Mouse (Mus musculus): ENCODE data around the gene Gcn1l1. TPM values are rescaled to one million over a fixed set of nuclear protein-coding genes. Genes with fewer than 3 reads are reported as not detected.

Gcn1l1 gene
- polyA plus RNA-seq, 1 experiment from 2014 or later: 47.8 TPM

GRCm38 (mm10) chr5:115633060-115633459 is 68.0 kb downstream of the Gcn1l1 start:
- no peak for DNase-seq (ENCODE audit: low spot score)
- H3K36me3 ChIP-seq: peaks cover 15% of the 10 kb centered on the region
- peak overlapping the region; percentile 77 for H3K4me3 ChIP-seq
- H3K4me1 ChIP-seq: peaks cover 54% of the 10 kb centered on the region
- no peaks in the 10 kb centered on the region for H3K9me3 ChIP-seq
- no peaks in the 10 kb centered on the region for H3K27me3 ChIP-seq (ENCODE audit: insufficient read depth, poor library complexity, severe bottlenecking)
- 45% methylated on average over 4 of the region's 4 CpGs for WGBS
- H3K27ac ChIP-seq: peak overlapping the region; percentile 89; the same call in 1 of the 2 replicates

- H3K4me1 ChIP-seq: peaks cover 54% of the 10 kb centered on the region
- no peaks in the 10 kb centered on the region for H3K27me3 ChIP-seq (ENCODE audit: insufficient read depth, poor library complexity, severe bottlenecking)
- DNase-seq (ENCODE audit: low spot score): no peak
- H3K36me3 ChIP-seq: peaks cover 25% of the 10 kb centered on the region
- 77% methylated on average over 8 of the region's 8 CpGs for WGBS
- no peak overlapping the region for H3K27ac ChIP-seq
- no peaks in the 10 kb centered on the region for H3K9me3 ChIP-seq
- no peak overlapping the region for H3K4me3 ChIP-seq
Observed at GRCm38 (mm10) chr5:115634046-115634445, 69.0 kb downstream of the Gcn1l1 start.

GRCm38 (mm10) chr5:115635536-115635935 is 70.5 kb downstream of the Gcn1l1 start:
- H3K36me3 ChIP-seq: peaks cover 40% of the 10 kb centered on the region
- H3K4me1 ChIP-seq: peaks cover 57% of the 10 kb centered on the region

GRCm38 (mm10) chr5:115644192-115644591 is 79.1 kb downstream of the Gcn1l1 start:
- H3K36me3 ChIP-seq: peaks cover 93% of the 10 kb centered on the region

More at GRCm38 (mm10) chr5:115635536-115635935, 70.5 kb downstream of the Gcn1l1 start:
- Histone ChIP-seq H3K27ac (0 out of 2 replicates have a peak overlapping the region, but pooled peaks have one; percentile 6), H3K9me3 (no peaks in the 10 kb centered on the region), H3K27me3 (ENCODE audit: insufficient read depth, poor library complexity, severe bottlenecking) (no peaks in the 10 kb centered on the region), H3K4me3 (no peak overlapping the region)
- WGBS: 65% methylated on average over 6 of the region's 6 CpGs
- DNase-seq (ENCODE audit: low spot score): no peak

GRCm38 (mm10) chr5:115648876-115649275 is 83.8 kb downstream of the Gcn1l1 start:
- no peak for DNase-seq (ENCODE audit: low spot score)
- no peaks in the 10 kb centered on the region for H3K9me3 ChIP-seq
- no peak overlapping the region for H3K4me3 ChIP-seq
- no peak overlapping the region for H3K27ac ChIP-seq
- peaks cover 46% of the 10 kb centered on the region for H3K36me3 ChIP-seq
- WGBS: 75% methylated on average over 3 of the region's 3 CpGs
- H3K4me1 ChIP-seq: peaks cover 28% of the 10 kb centered on the region
- no peaks in the 10 kb centered on the region for H3K27me3 ChIP-seq (ENCODE audit: insufficient read depth, poor library complexity, severe bottlenecking)

More at GRCm38 (mm10) chr5:115644192-115644591, 79.1 kb downstream of the Gcn1l1 start:
- no peaks in the 10 kb centered on the region for H3K9me3 ChIP-seq
- no peak overlapping the region for H3K27ac ChIP-seq
- H3K27me3 ChIP-seq (ENCODE audit: insufficient read depth, poor library complexity, severe bottlenecking): no peaks in the 10 kb centered on the region
- DNase-seq (ENCODE audit: low spot score): no peak
- no peak overlapping the region for H3K4me3 ChIP-seq
- peaks cover 16% of the 10 kb centered on the region for H3K4me1 ChIP-seq
- WGBS: 90% methylated on average over 9 of the region's 9 CpGs

- 88% methylated on average over 8 of the region's 8 CpGs for WGBS
- H3K36me3 ChIP-seq: peaks cover 38% of the 10 kb centered on the region
- no peak overlapping the region for H3K27ac ChIP-seq
- no peak overlapping the region for H3K4me3 ChIP-seq
- H3K4me1 ChIP-seq: peaks cover 28% of the 10 kb centered on the region
- no peaks in the 10 kb centered on the region for H3K9me3 ChIP-seq
- no peak for DNase-seq (ENCODE audit: low spot score)
- no peaks in the 10 kb centered on the region for H3K27me3 ChIP-seq (ENCODE audit: insufficient read depth, poor library complexity, severe bottlenecking)
Observed at GRCm38 (mm10) chr5:115649699-115650098, 84.6 kb downstream of the Gcn1l1 start.

- no peak overlapping the region for H3K4me3 ChIP-seq
- peaks cover 35% of the 10 kb centered on the region for H3K4me1 ChIP-seq
- whole genome bisulfite sequencing: 93% methylated on average over 10 of the region's 10 CpGs
- H3K9me3 ChIP-seq: no peaks in the 10 kb centered on the region
- no peaks in the 10 kb centered on the region for H3K27me3 ChIP-seq (ENCODE audit: insufficient read depth, poor library complexity, severe bottlenecking)
- no peak for DNase-seq (ENCODE audit: low spot score)
- no peak overlapping the region for H3K27ac ChIP-seq
- peaks cover 26% of the 10 kb centered on the region for H3K36me3 ChIP-seq
Observed at GRCm38 (mm10) chr5:115650885-115651284, 85.8 kb downstream of the Gcn1l1 start.

- WGBS: 85% methylated on average over 10 of the region's 10 CpGs
- Histone ChIP-seq H3K27ac (peak overlapping the region; percentile 4; the same call in 1 of the 2 replicates), H3K4me3 (no peak overlapping the region), H3K9me3 (no peaks in the 10 kb centered on the region), H3K36me3 (peaks cover 17% of the 10 kb centered on the region), H3K4me1 (peaks cover 36% of the 10 kb centered on the region), H3K27me3 (ENCODE audit: insufficient read depth, poor library complexity, severe bottlenecking) (peaks cover 5% of the 10 kb centered on the region; the same call in 1 of the 2 replicates)
- DNase-seq (ENCODE audit: low spot score): no peak
Observed at GRCm38 (mm10) chr5:115651821-115652220, 86.8 kb downstream of the Gcn1l1 start.

GRCm38 (mm10) chr5:115652681-115653575 is 87.9 kb downstream of the Gcn1l1 start:
- WGBS: 5% methylated on average over 35 of the region's 35 CpGs
- Histone ChIP-seq H3K9me3 (no peaks in the 10 kb centered on the region), H3K4me1 (peaks cover 42% of the 10 kb centered on the region), H3K27me3 (ENCODE audit: insufficient read depth, poor library complexity, severe bottlenecking) (peaks cover 7% of the 10 kb centered on the region; the same call in 1 of the 2 replicates), H3K27ac (peak overlapping the region; percentile 83), H3K4me3 (peak overlapping the region; percentile 60), H3K36me3 (peaks cover 7% of the 10 kb centered on the region; the same call in 1 of the 2 replicates)
- peak; percentile 100 for DNase-seq (ENCODE audit: low spot score)

- Histone ChIP-seq H3K9me3 (no peaks in the 10 kb centered on the region), H3K4me3 (no peak overlapping the region), H3K36me3 (no peaks in the 10 kb centered on the region), H3K27me3 (ENCODE audit: insufficient read depth, poor library complexity, severe bottlenecking) (peaks cover 12% of the 10 kb centered on the region; the same call in 1 of the 2 replicates), H3K27ac (peak overlapping the region; percentile 33; the same call in 1 of the 2 replicates), H3K4me1 (peaks cover 42% of the 10 kb centered on the region)
- DNase-seq (ENCODE audit: low spot score): no peak
- 86% methylated on average over 12 of the region's 12 CpGs for WGBS
Observed at GRCm38 (mm10) chr5:115653776-115654175, 88.7 kb downstream of the Gcn1l1 start.

GRCm38 (mm10) chr5:115656677-115657076 is 91.6 kb downstream of the Gcn1l1 start:
- Histone ChIP-seq H3K9me3 (no peaks in the 10 kb centered on the region), H3K4me3 (no peak overlapping the region), H3K27ac (no peak overlapping the region), H3K27me3 (ENCODE audit: insufficient read depth, poor library complexity, severe bottlenecking) (peaks cover 23% of the 10 kb centered on the region), H3K4me1 (peaks cover 35% of the 10 kb centered on the region), H3K36me3 (no peaks in the 10 kb centered on the region)
- 73% methylated on average over 6 of the region's 6 CpGs for WGBS
- no peak for DNase-seq (ENCODE audit: low spot score)

GRCm38 (mm10) chr5:115657234-115657633 is 92.2 kb downstream of the Gcn1l1 start:
- Histone ChIP-seq H3K27ac (no peak overlapping the region), H3K36me3 (no peaks in the 10 kb centered on the region), H3K9me3 (no peaks in the 10 kb centered on the region), H3K4me1 (peaks cover 32% of the 10 kb centered on the region), H3K4me3 (no peak overlapping the region), H3K27me3 (ENCODE audit: insufficient read depth, poor library complexity, severe bottlenecking) (peaks cover 26% of the 10 kb centered on the region)
- 71% methylated on average over 1 of the region's 1 CpGs for WGBS
- no peak for DNase-seq (ENCODE audit: low spot score)

- peaks cover 26% of the 10 kb centered on the region for H3K27me3 ChIP-seq (ENCODE audit: insufficient read depth, poor library complexity, severe bottlenecking)
- no peak overlapping the region for H3K4me3 ChIP-seq
- H3K4me1 ChIP-seq: peaks cover 28% of the 10 kb centered on the region
- no peaks in the 10 kb centered on the region for H3K9me3 ChIP-seq
- 61% methylated on average over 6 of the region's 6 CpGs for whole genome bisulfite sequencing
- H3K27ac ChIP-seq: no peak overlapping the region
- no peaks in the 10 kb centered on the region for H3K36me3 ChIP-seq
- no peak for DNase-seq (ENCODE audit: low spot score)
Observed at GRCm38 (mm10) chr5:115658352-115658751, 93.3 kb downstream of the Gcn1l1 start.

Measured in heart, embryonic 10.5 days (tissue).